Mouse (Mus musculus) neutrophil, adult 65 days (primary cell): Measurements from ENCODE around the gene Il3ra. TPM values are rescaled to one million over a fixed set of nuclear protein-coding genes. Genes with fewer than 3 reads are reported as not detected.

Experiments
- total RNA-seq: library from RNA; stranded (reverse); gene quantifications from 2 replicates; pipeline ENCODE4 v1.2.4, GENCODE M21; 2023

The Il3ra gene
- total RNA-seq: 28.0 and 31.9 TPM in 2 replicates

GRCm38 (mm10) chr14:14345948-14346812, at the start of gene Il3ra:
Gene Il3ra (plus strand): TSS chr14:14346275.

GRCm38 (mm10) chr14:14322528-14322927, 23.5 kb upstream of the Il3ra start, which contains the start of gene Olfr31:
Gene Olfr31 (plus strand): TSS chr14:14322828.

GRCm38 (mm10) chr14:14400998-14401397, 54.9 kb downstream of the Il3ra start, which contains the start of gene Olfr721-ps1:
Gene Olfr721-ps1 (plus strand): TSS chr14:14401298.

Other genes with a start within 250 kb of the Il3ra start
- gene Psmd6, start 225.3 kb upstream of the Il3ra start, total RNA-seq: 79.5 and 112 TPM in 2 replicates
- gene Olfr720, start 159.4 kb upstream of the Il3ra start, total RNA-seq: not detected in 2 replicates
- gene Olfr31, start 23.4 kb upstream of the Il3ra start, total RNA-seq: not detected in 2 replicates
- gene Olfr721-ps1, start 55.0 kb downstream of the Il3ra start, total RNA-seq: not detected in 2 replicates